Mouse (Mus musculus) bone marrow macrophage, adult 2 months (primary cell): ENCODE data around the gene Fezf1.

Experiments
- CTCF ChIP-seq: IDR thresholded peaks from 2 replicates; pipeline ENCODE4 v1.5.1; 2012; ENCODE audit warnings: low read depth, mild to moderate bottlenecking, low read length, moderate library complexity
- POLR2A ChIP-seq: IDR thresholded peaks from 2 replicates; pipeline ENCODE4 v1.6.1; 2012; ENCODE audit warnings: mild to moderate bottlenecking, low read depth, low read length, borderline replicate concordance

DNA sequence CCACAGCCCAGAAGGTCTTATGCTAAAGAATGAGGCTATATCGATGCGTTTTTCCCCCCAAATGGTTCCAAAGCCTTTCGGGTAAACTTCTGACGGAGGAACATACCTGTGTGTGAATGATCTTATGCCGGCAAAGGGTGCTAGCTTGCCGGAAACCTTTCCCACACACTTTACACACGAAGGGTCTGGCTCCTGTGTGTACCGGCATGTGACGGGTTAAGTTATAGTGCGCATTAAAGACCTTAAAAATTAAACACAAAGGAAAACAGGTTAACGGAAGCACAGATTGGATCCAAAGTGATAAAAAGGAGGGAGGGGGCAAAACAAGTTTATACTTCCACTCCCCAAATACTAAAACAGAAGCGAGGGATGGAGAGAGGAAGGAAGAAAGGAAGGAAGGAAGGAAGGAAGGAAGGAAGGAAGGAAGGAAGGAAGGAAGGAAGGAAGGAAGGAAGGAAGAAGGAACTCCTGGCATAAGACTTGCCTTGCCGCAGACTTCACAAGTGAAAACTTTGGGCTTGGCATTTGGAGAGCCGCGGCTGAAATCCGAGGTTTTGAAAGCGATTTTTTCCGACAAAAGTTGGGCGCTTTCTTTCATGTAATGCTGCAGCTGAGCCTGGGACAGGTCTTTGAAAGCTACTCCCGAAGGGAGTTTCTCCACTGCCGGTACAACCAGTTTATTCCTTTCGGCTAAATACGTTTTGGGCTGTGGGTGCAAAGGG is 1.2 kb downstream of the Fezf1 start:
- TF ChIP-seq POLR2A = no peak
- TF ChIP-seq CTCF = no peak
